Mouse (Mus musculus) stomach, embryonic 14.5 days (tissue): Measurements from ENCODE around the gene Cenpb. TPM values are rescaled to one million over a fixed set of nuclear protein-coding genes. Genes with fewer than 3 reads are reported as not detected.

ENCODE experiments used
- ATAC-seq: fragments of 200-750 bp; cut with Nextera tagmentation; 2 replicates; pipeline ENCODE4 v1.8.0; 2017; ENCODE audit warnings: low read depth, moderate TSS enrichment; ENCODE audit not compliant: insufficient number of reproducible peaks, insufficient read depth, low FRiP score
- H3K27ac ChIP-seq: fragments of 300-500 bp; sonication (generic); 2 replicates; pipeline ENCODE4 v1.5.1; 2014; ENCODE audit warnings: mild to moderate bottlenecking, low read length, moderate library complexity, mixed read lengths
- H3K27me3 ChIP-seq: fragments of 300-500 bp; sonication (generic); 2 replicates; pipeline ENCODE4 v1.6.1; 2014; ENCODE audit warnings: low read length, control low read depth, mixed read lengths; ENCODE audit not compliant: control insufficient read depth, insufficient read depth
- H3K36me3 ChIP-seq: fragments of 300-500 bp; sonication (generic); 2 replicates; pipeline ENCODE4 v1.6.1; 2014; ENCODE audit warnings: mild to moderate bottlenecking, control low read depth, low read length, moderate library complexity, mixed read lengths; ENCODE audit not compliant: control insufficient read depth, insufficient read depth
- H3K4me1 ChIP-seq: fragments of 300-500 bp; sonication (generic); 2 replicates; pipeline ENCODE4 v1.6.1; 2014; ENCODE audit warnings: low read length, control low read depth, mixed read lengths; ENCODE audit not compliant: control insufficient read depth, insufficient read depth
- H3K4me2 ChIP-seq: fragments of 300-500 bp; sonication (generic); replicated peaks from 2 replicates; pipeline ENCODE4 v1.6.1; 2014; ENCODE audit warnings: low read depth, low read length, control low read depth
- H3K4me3 ChIP-seq: fragments of 300-500 bp; sonication (generic); 2 replicates; pipeline ENCODE4 v1.5.1; 2014; ENCODE audit warnings: low read depth, low read length, control low read depth
- H3K9ac ChIP-seq: fragments of 300-500 bp; sonication (generic); replicated peaks from 2 replicates; pipeline ENCODE4 v1.6.1; 2014; ENCODE audit warnings: low read depth, mild to moderate bottlenecking, control low read depth, low read length, moderate library complexity, mixed read lengths
- H3K9me3 ChIP-seq: fragments of 300-500 bp; sonication (generic); 2 replicates; pipeline ENCODE4 v1.6.1; 2016; ENCODE audit warnings: low read depth, low read length, control low read depth; ENCODE audit not compliant: control insufficient read depth
- WGBS: fragments of 180-500 bp; shearing (Covaris S2); extraction: QIAGEN DNeasy Blood & Tissue Kit; methylation state at CpG from one replicate; pipeline ENCODE4 v1.1.7; 2014; 5-methylcytosine and 5-hydroxymethylcytosine counted together
- polyA plus RNA-seq: library from polyadenylated mRNA; unstranded; fragments of >200 nt; fragmentation: Nextera tagmentation; extraction: Ambion mirVana; gene quantifications from 2 replicates; pipeline ENCODE4 v1.2.1, GENCODE M21; 2014

Cenpb gene
- polyA plus RNA-seq, 1 experiment from 2014 or later = 9.9 TPM

- Histone ChIP-seq H3K4me1 (peaks cover 18% of the 10 kb centered on the region), H3K9me3 (no peaks in the 10 kb centered on the region), H3K9ac (no peak overlapping the region), H3K4me2 (no peak overlapping the region), H3K4me3 (no peak overlapping the region), H3K27ac (no peak overlapping the region), H3K27me3 (no peaks in the 10 kb centered on the region), H3K36me3 (no peaks in the 10 kb centered on the region)
- no peak for ATAC-seq
- 80% methylated on average over 8 of the region's 8 CpGs for WGBS
Observed at GRCm38 (mm10) chr2:131205521-131206182, 25.8 kb upstream of the Cenpb start.

- ATAC-seq = peak; percentile 87
- peaks cover 16% of the 10 kb centered on the region for H3K4me1 ChIP-seq
- no peaks in the 10 kb centered on the region for H3K36me3 ChIP-seq
- no peak overlapping the region for H3K4me3 ChIP-seq
- no peaks in the 10 kb centered on the region for H3K27me3 ChIP-seq
- WGBS = 14% methylated on average over 7 of the region's 7 CpGs
- no peak overlapping the region for H3K9ac ChIP-seq
- H3K27ac ChIP-seq = peak overlapping the region; percentile 94
- H3K4me2 ChIP-seq = peak overlapping the region; percentile 21
- H3K9me3 ChIP-seq = no peaks in the 10 kb centered on the region
Observed at GRCm38 (mm10) chr2:131204410-131204981, 24.6 kb upstream of the Cenpb start.

GRCm38 (mm10) chr2:131203816-131204409, 24.0 kb upstream of the Cenpb start:
- H3K27me3 ChIP-seq = no peaks in the 10 kb centered on the region
- H3K9ac ChIP-seq = no peak overlapping the region
- H3K4me2 ChIP-seq = no peak overlapping the region
- peak; percentile 39 for ATAC-seq
- H3K27ac ChIP-seq = peak overlapping the region; percentile 94
- peaks cover 12% of the 10 kb centered on the region for H3K4me1 ChIP-seq
- H3K4me3 ChIP-seq = no peak overlapping the region
- no peaks in the 10 kb centered on the region; the same call in 1 of the 2 replicates for H3K36me3 ChIP-seq
- no peaks in the 10 kb centered on the region for H3K9me3 ChIP-seq
- WGBS = 69% methylated on average over 6 of the region's 6 CpGs

GRCm38 (mm10) chr2:131201262-131201661, 21.4 kb upstream of the Cenpb start:
- H3K4me1 ChIP-seq = peaks cover 12% of the 10 kb centered on the region
- WGBS = 90% methylated on average over 3 of the region's 3 CpGs
- H3K27ac ChIP-seq = no peak overlapping the region
- no peak for ATAC-seq
- H3K9me3 ChIP-seq = no peaks in the 10 kb centered on the region
- no peak overlapping the region for H3K4me3 ChIP-seq
- H3K36me3 ChIP-seq = peaks cover 16% of the 10 kb centered on the region; the same call in 1 of the 2 replicates
- H3K27me3 ChIP-seq = no peaks in the 10 kb centered on the region
- no peak overlapping the region for H3K4me2 ChIP-seq
- no peak overlapping the region for H3K9ac ChIP-seq

- Histone ChIP-seq H3K36me3 (peaks cover 20% of the 10 kb centered on the region; the same call in 1 of the 2 replicates), H3K4me1 (peaks cover 12% of the 10 kb centered on the region), H3K4me2 (no peak overlapping the region), H3K4me3 (no peak overlapping the region), H3K27me3 (no peaks in the 10 kb centered on the region), H3K9me3 (no peaks in the 10 kb centered on the region), H3K9ac (no peak overlapping the region), H3K27ac (no peak overlapping the region)
- no peak for ATAC-seq
- 63% methylated on average over 2 of the region's 2 CpGs for WGBS
Observed at GRCm38 (mm10) chr2:131200710-131201109, 20.8 kb upstream of the Cenpb start.

- Histone ChIP-seq H3K9ac (no peak overlapping the region), H3K27ac (no peak overlapping the region), H3K27me3 (no peaks in the 10 kb centered on the region), H3K4me3 (no peak overlapping the region), H3K4me1 (no peaks in the 10 kb centered on the region), H3K4me2 (no peak overlapping the region), H3K36me3 (peaks cover 47% of the 10 kb centered on the region), H3K9me3 (no peaks in the 10 kb centered on the region)
- no peak for ATAC-seq
- WGBS = 91% methylated on average over 16 of the region's 16 CpGs
Observed at GRCm38 (mm10) chr2:131196606-131197316, 16.9 kb upstream of the Cenpb start.

- 70% methylated on average over 7 of the region's 7 CpGs for WGBS
- no peaks in the 10 kb centered on the region for H3K27me3 ChIP-seq
- peak overlapping the region; percentile 34; the same call in 1 of the 2 replicates for H3K27ac ChIP-seq
- H3K4me2 ChIP-seq = no peak overlapping the region
- H3K36me3 ChIP-seq = peaks cover 35% of the 10 kb centered on the region
- H3K9ac ChIP-seq = no peak overlapping the region
- no peak for ATAC-seq
- no peak overlapping the region for H3K4me3 ChIP-seq
- H3K4me1 ChIP-seq = peaks cover 33% of the 10 kb centered on the region
- no peaks in the 10 kb centered on the region for H3K9me3 ChIP-seq
Observed at GRCm38 (mm10) chr2:131191005-131191390, 11.1 kb upstream of the Cenpb start.

- Histone ChIP-seq H3K27me3 (no peaks in the 10 kb centered on the region), H3K4me1 (peaks cover 33% of the 10 kb centered on the region), H3K4me3 (no peak overlapping the region), H3K27ac (peak overlapping the region; percentile 34; the same call in 1 of the 2 replicates), H3K9me3 (no peaks in the 10 kb centered on the region), H3K9ac (no peak overlapping the region), H3K4me2 (no peak overlapping the region; the same call in 1 of the 2 replicates), H3K36me3 (peaks cover 32% of the 10 kb centered on the region)
- 20% methylated on average over 10 of the region's 10 CpGs for WGBS
- no peak for ATAC-seq
Observed at GRCm38 (mm10) chr2:131190344-131191004, 10.6 kb upstream of the Cenpb start.
